Mouse (Mus musculus) kidney, postnatal 0 days (tissue): ENCODE results near the gene Ncbp3. TPM values are rescaled to one million over a fixed set of nuclear protein-coding genes. Genes with fewer than 3 reads are reported as not detected.

ENCODE experiments used
- ATAC-seq: fragments of 200-750 bp; cut with Nextera tagmentation; replicated peaks from 2 replicates; pipeline ENCODE4 v1.8.0; 2017; ENCODE audit warnings: low read depth, moderate number of reproducible peaks, moderate TSS enrichment, moderate library complexity; ENCODE audit not compliant: low FRiP score
- DNase-seq: peaks from one replicate; pipeline ENCODE4 v3.0.0-alpha.2; 2016; ENCODE audit warnings: low spot score
- H3K27ac ChIP-seq: fragments of 300-500 bp; sonication (generic); 2 replicates; pipeline ENCODE4 v1.5.1; 2014; ENCODE audit warnings: mild to moderate bottlenecking
- H3K27me3 ChIP-seq: fragments of 300-500 bp; sonication (generic); 2 replicates; pipeline ENCODE4 v1.6.1; 2014; ENCODE audit warnings: low read length, mixed read lengths; ENCODE audit not compliant: insufficient read depth
- H3K36me3 ChIP-seq: fragments of 300-500 bp; sonication (generic); 2 replicates; pipeline ENCODE4 v1.6.1; 2014; ENCODE audit warnings: low read length, mixed read lengths; ENCODE audit not compliant: insufficient read depth
- H3K4me1 ChIP-seq: fragments of 300-500 bp; sonication (generic); replicated peaks from 2 replicates; pipeline ENCODE4 v1.6.1; 2014; ENCODE audit warnings: antibody characterized with exemption, low read length, mixed read lengths; ENCODE audit not compliant: insufficient read depth
- H3K4me2 ChIP-seq: fragments of 300-500 bp; sonication (generic); 2 replicates; pipeline ENCODE4 v1.6.1; 2014; ENCODE audit warnings: mild to moderate bottlenecking, low read length, moderate library complexity, mixed read lengths
- H3K4me3 ChIP-seq: fragments of 300-500 bp; sonication (generic); replicated peaks from 2 replicates; pipeline ENCODE4 v1.5.1; 2014; ENCODE audit warnings: low read depth, low read length
- H3K9ac ChIP-seq: fragments of 300-500 bp; sonication (generic); 2 replicates; pipeline ENCODE4 v1.6.1; 2014; ENCODE audit warnings: low read depth, low read length
- H3K9me3 ChIP-seq: fragments of 300-500 bp; sonication (generic); replicated peaks from 2 replicates; pipeline ENCODE4 v1.6.1; 2016; ENCODE audit warnings: low read length, inconsistent platforms, mixed read lengths
- CTCF ChIP-seq: IDR thresholded peaks from 2 replicates; pipeline ENCODE4 v1.5.1; 2016; ENCODE audit warnings: antibody characterized with exemption, low read depth, mild to moderate bottlenecking, moderate library complexity
- WGBS: fragments of 180-500 bp; shearing (Covaris S2); extraction: QIAGEN DNeasy Blood & Tissue Kit; methylation state at CpG from one replicate; pipeline ENCODE4 v1.1.7; 2014; 5-methylcytosine and 5-hydroxymethylcytosine counted together
- polyA plus RNA-seq: library from polyadenylated mRNA; unstranded; fragments of >200 nt; fragmentation: Nextera tagmentation; extraction: Ambion mirVana; gene quantifications from 2 replicates; pipeline ENCODE4 v1.2.1, GENCODE M21; 2015

Gene Ncbp3
- polyA plus RNA-seq, 1 experiment from 2014 or later, result 6.2 TPM

DNA sequence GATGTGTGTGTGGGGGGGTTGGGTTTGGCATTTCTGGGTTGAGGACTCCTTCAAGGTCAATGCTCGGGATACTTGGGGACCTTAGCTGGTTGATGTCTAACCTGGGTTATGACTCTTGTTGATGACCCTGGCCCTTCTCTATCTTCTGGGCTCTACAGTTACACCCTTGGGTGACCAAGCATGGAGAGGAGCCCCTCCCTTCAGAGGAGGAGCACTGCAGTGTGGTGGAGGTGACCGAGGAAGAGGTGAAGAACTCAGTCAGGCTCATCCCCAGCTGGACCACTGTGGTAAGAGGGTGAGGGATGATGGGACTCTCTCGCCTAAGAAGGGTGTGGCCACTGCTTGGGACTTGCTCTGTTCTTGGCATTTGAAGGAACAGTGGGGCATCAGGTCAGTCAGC, 9.9 kb upstream of the Ncbp3 start:
- Histone ChIP-seq H3K27me3 (no peaks in the 10 kb centered on the region), H3K4me3 (no peak overlapping the region), H3K9ac (no peak overlapping the region), H3K36me3 (no peaks in the 10 kb centered on the region), H3K9me3 (no peaks in the 10 kb centered on the region), H3K4me2 (no peak overlapping the region), H3K4me1 (no peaks in the 10 kb centered on the region), H3K27ac (no peak overlapping the region)
- no peak for ATAC-seq
- 53% methylated on average over 3 of the region's 3 CpGs for WGBS
- no peak for TF ChIP-seq CTCF
- DNase-seq, result no peak

DNA sequence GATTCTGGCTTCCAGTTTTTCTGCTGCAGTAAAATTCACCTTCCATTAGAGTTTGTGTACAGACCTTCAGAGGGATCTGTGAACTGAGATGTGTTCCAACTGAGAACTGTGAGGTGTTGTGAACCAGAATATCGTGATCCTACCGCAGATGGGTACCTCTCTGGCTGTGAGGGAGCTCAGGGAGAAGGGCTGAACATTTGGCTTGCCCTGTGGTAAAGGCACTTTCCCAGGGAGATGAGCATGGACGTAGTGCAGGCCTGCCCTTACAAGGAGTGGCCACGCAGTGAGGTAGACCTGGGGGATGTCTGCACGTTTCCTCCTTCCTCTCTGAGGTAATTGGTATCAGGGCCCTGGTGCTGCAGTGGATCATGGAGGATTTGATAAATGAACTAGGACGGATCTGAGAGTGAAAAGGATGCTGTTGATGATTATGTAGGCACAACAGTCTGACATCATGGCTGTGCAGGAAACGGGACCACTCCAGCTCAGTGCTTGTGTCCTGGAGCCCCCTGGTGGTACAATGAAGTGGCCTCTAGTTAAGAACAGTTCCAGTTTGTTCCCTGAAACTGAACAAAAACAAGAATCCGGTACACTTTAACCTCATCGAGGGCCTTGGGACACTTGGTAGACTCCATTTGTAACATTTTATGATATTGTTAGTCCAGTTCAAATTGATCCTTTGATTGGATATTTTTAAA, 8.3 kb upstream of the Ncbp3 start:
- H3K4me2 ChIP-seq, result no peak overlapping the region
- ATAC-seq (0 out of 2 replicates have a peak, but pooled peaks have one; percentile 66), DNase-seq (peak; percentile 90)
- no peak overlapping the region for H3K4me3 ChIP-seq
- peak; percentile 96 for TF ChIP-seq CTCF
- H3K4me1 ChIP-seq, result peaks cover 7% of the 10 kb centered on the region; the same call in 1 of the 2 replicates
- WGBS, result 56% methylated on average over 9 of the region's 9 CpGs
- no peaks in the 10 kb centered on the region for H3K36me3 ChIP-seq
- H3K9ac ChIP-seq, result no peak overlapping the region
- no peak overlapping the region for H3K27ac ChIP-seq
- no peaks in the 10 kb centered on the region for H3K27me3 ChIP-seq
- no peaks in the 10 kb centered on the region for H3K9me3 ChIP-seq

DNA sequence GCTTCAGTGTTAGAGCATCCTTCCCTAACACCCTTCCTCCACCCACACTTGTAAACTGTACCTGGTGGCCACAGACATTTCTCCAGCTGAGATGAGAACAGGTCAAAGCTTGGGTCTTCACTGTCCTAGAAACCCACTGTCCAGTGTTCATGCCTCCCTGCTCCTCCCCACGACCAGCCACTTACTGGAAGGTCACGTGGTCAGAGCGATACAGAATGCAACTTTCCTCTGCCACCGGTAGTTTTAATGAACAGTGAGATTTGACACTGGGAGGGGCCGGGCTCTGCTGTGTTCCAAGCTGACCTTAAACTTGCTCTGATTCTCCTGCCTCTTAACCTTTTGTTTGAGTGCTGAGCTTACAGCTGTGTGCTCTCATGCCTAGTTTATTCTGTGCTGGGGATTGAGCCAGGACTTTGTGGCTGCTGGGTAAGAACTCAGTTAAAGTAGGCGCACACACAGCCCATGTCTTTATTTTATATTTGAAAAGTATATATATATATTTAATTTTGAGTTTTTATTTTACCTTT, 3.3 kb upstream of the Ncbp3 start:
- Histone ChIP-seq H3K9me3 (no peaks in the 10 kb centered on the region), H3K27me3 (no peaks in the 10 kb centered on the region), H3K36me3 (no peaks in the 10 kb centered on the region), H3K9ac (no peak overlapping the region), H3K4me1 (peaks cover 13% of the 10 kb centered on the region; the same call in 1 of the 2 replicates), H3K4me3 (no peak overlapping the region), H3K4me2 (no peak overlapping the region), H3K27ac (no peak overlapping the region)
- ATAC-seq, result no peak
- no peak for TF ChIP-seq CTCF
- peak; percentile 34 for DNase-seq
- 24% methylated on average over 6 of the region's 6 CpGs for WGBS

DNA sequence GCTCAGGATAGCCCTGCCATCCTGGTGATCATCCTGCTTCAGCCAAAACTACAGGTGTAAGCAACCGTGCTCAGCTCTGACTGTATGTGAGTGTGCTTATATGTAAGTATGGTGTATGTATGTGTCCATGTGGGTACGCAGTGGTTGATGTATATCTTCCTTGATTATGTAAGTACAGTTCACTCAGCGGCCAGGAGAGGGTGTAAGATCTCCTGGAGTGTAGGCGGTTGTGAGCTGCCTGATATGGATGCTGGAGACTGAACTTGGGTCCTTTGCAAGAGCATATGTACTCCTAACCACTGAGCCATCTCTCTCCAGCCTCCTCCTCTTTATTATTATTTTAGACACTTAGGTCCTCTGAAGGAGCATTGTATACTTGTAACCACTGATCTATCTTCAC, 2.8 kb upstream of the Ncbp3 start:
- no peak for ATAC-seq
- 80% methylated on average over 4 of the region's 4 CpGs for WGBS
- H3K36me3 ChIP-seq, result no peaks in the 10 kb centered on the region

DNA sequence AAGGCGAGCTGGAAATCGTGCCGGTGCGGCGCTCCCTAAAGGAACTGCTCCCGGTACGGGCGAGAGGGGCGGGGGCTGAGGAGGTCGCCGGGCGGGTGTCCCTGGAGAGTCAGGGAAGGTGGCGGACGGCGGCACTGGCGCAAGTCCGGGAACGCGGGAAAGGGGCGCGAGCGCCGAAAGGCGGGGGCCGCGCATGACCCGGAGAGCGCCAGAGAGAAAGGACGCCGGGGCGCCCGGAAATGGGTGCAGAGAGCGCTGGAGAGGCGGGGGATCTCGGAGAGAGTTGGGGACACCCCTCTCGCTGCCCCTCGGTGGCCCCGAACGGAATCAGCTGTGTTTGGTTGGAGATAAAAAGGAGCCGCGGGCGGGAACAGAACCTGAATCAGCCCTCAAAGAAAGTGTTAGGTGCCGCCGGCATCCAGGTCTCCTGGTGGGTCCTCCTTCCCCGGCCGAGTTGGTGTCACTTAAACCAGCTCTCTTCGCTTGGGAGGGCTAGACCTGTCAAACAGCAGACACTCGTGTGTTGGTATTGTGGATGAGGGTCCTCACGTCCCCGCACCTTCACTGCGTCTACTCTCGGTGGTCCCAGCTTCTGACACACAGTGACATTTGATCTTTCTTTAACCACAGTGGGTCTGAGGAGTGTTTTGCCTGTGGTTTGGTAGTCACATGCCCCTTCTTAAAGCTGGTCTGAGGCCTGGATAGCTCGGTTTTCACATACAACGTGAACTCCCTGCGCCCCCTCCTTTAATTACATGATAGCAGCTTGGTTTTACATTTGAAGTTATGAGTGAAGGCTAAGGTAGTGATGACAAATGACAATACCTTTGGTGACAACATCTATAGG, 670 bp downstream of the Ncbp3 start:
- WGBS, result 1% methylated on average over 54 of the region's 55 CpGs
- peak overlapping the region; percentile 99 for H3K4me3 ChIP-seq
- peaks cover 13% of the 10 kb centered on the region for H3K36me3 ChIP-seq
- TF ChIP-seq CTCF, result no peak
- peak overlapping the region; percentile 98 for H3K9ac ChIP-seq
- H3K4me1 ChIP-seq, result peaks cover 13% of the 10 kb centered on the region; the same call in 1 of the 2 replicates
- peak overlapping the region; percentile 91 for H3K27ac ChIP-seq
- peak; percentile 51 for DNase-seq
- no peaks in the 10 kb centered on the region for H3K9me3 ChIP-seq
- H3K4me2 ChIP-seq, result peak overlapping the region; percentile 77
- peak; percentile 50 for ATAC-seq
- no peaks in the 10 kb centered on the region for H3K27me3 ChIP-seq

More for the DNA sequence above, 2.8 kb upstream of the Ncbp3 start:
- H3K9ac ChIP-seq, result no peak overlapping the region
- H3K4me2 ChIP-seq, result no peak overlapping the region
- H3K27me3 ChIP-seq, result no peaks in the 10 kb centered on the region
- H3K27ac ChIP-seq, result no peak overlapping the region
- H3K4me3 ChIP-seq, result no peak overlapping the region
- DNase-seq, result no peak
- peak; percentile 29; the same call in 1 of the 2 replicates for TF ChIP-seq CTCF
- H3K4me1 ChIP-seq, result peaks cover 13% of the 10 kb centered on the region; the same call in 1 of the 2 replicates
- no peaks in the 10 kb centered on the region for H3K9me3 ChIP-seq

DNA sequence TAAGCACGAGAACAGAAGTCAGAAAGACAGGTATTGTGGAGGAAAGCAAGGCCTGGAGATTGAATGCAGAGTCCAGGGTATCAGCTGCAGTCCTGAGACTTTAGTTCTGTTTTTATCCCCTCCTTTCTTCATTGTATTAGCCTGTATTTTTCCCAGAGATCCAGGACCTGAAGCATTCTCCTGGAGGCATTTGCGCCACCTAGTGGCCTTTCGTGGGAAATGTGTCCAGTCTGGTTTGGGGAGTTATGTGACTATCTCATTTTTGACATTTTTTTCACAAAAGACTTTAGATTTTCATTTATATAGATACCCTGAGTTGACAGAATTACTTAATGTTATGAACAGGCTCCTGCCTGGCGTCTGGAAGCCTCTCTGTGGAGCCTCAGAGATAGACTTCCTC, 1.8 kb downstream of the Ncbp3 start:
- WGBS, result 2% methylated on average over 4 of the region's 4 CpGs
- H3K27ac ChIP-seq, result 0 out of 2 replicates have a peak overlapping the region, but pooled peaks have one; percentile 19
- H3K36me3 ChIP-seq, result peaks cover 24% of the 10 kb centered on the region
- DNase-seq (peak; percentile 90), ATAC-seq (no peak)
- H3K4me3 ChIP-seq, result no peak overlapping the region
- H3K9ac ChIP-seq, result no peak overlapping the region
- H3K4me1 ChIP-seq, result peaks cover 5% of the 10 kb centered on the region; the same call in 1 of the 2 replicates
- no peaks in the 10 kb centered on the region for H3K27me3 ChIP-seq
- TF ChIP-seq CTCF, result peak; percentile 93
- no peaks in the 10 kb centered on the region for H3K9me3 ChIP-seq
- peak overlapping the region; percentile 77 for H3K4me2 ChIP-seq
